Mouse (Mus musculus) liver, embryonic 14 days (tissue): Measurements from ENCODE around the gene Slc36a2. TPM values are rescaled to one million over a fixed set of nuclear protein-coding genes. Genes with fewer than 3 reads are reported as not detected.

Source experiments
- polyA plus RNA-seq: library from polyadenylated mRNA; depleted of rRNA; stranded (reverse); fragments of >200 nt; gene quantifications from 2 replicates; pipeline ENCODE4 v1.2.3, GENCODE M21; 2012; rRNA removed

The Slc36a2 gene
- 12.2 and 14.8 TPM in 2 replicates for polyA plus RNA-seq

GRCm38 (mm10) chr11:55184733-55185291, at the start of gene Slc36a2:
Gene Slc36a2 (minus strand): TSS chr11:55185077.

GRCm38 (mm10) chr11:55204159-55204596, 19.3 kb upstream of the Slc36a2 start, which contains the start of gene Slc36a1:
Gene Slc36a1 (plus strand): TSS chr11:55204350.

GRCm38 (mm10) chr11:55151608-55152007, 33.3 kb downstream of the Slc36a2 start, which contains the start of gene Slc36a3:
Gene Slc36a3 (minus strand): TSS chr11:55151708.

Other genes starting within 250 kb of the Slc36a2 start
- 4.5 and 5.4 TPM in 2 replicates for gene Tnip1, start 222.2 kb downstream of the Slc36a2 start, polyA plus RNA-seq
- gene Anxa6, start 151.6 kb downstream of the Slc36a2 start, polyA plus RNA-seq: 24.1 and 25.6 TPM in 2 replicates
- 0.81 and 1.1 TPM in 2 replicates for gene Ccdc69, start 106.9 kb downstream of the Slc36a2 start, polyA plus RNA-seq
- gene Gm2a, start 87.0 kb downstream of the Slc36a2 start, polyA plus RNA-seq: 4.3 and 5.5 TPM in 2 replicates
- gene Slc36a3, start 33.4 kb downstream of the Slc36a2 start, polyA plus RNA-seq: not detected in 2 replicates
- gene Slc36a1, start 19.3 kb upstream of the Slc36a2 start, polyA plus RNA-seq: 5.8 and 8.1 TPM in 2 replicates
- gene Fat2, start 151.5 kb upstream of the Slc36a2 start, polyA plus RNA-seq: not detected in 2 replicates
- 58.6 and 74.5 TPM in 2 replicates for gene Sparc, start 238.1 kb upstream of the Slc36a2 start, polyA plus RNA-seq